Mouse (Mus musculus) CD4-positive, CD25-positive, alpha-beta regulatory T cell, adult 4 months (primary cell): ENCODE results near the gene Med6. TPM values are rescaled to one million over a fixed set of nuclear protein-coding genes. Genes with fewer than 3 reads are reported as not detected.
"Not testable (repeated sequence)": the region's sequence is repeated elsewhere in the genome, so short reads cannot be mapped to it uniquely, and the experiment has no call there.

Experiments
- ATAC-seq: one replicate; pipeline ENCODE4 v1.8.0; 2017
- polyA plus RNA-seq, 2 experiments: library from polyadenylated mRNA; unstranded; fragments of 100-300 nt; shearing (Covaris generic); gene quantifications; one replicate each; pipeline ENCODE4 v1.2.1; 2017

Med6 gene
- polyA plus RNA-seq, 2 experiments from 2014 or later, result 31.1 to 35.2 TPM

DNA sequence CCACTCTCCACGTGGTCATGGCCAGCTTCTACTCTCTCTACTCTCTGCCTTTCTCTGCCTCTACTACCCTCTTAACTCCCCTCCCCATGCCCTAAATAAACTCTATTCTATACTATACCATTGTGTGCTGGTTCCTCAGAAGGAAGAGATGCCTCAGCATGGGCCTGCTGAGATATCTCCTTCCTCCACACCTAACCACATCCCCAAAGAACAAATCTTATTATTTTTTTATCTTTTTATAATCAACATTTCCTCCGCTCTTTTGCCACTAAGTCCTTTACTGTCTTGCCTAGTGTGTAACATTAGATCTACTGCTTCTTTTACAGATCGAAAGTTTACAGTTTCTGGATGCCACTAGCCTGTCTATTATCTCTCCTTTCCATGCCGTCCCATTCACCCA lies 47.6 kb downstream of the Med6 start:
- no peak for ATAC-seq

DNA sequence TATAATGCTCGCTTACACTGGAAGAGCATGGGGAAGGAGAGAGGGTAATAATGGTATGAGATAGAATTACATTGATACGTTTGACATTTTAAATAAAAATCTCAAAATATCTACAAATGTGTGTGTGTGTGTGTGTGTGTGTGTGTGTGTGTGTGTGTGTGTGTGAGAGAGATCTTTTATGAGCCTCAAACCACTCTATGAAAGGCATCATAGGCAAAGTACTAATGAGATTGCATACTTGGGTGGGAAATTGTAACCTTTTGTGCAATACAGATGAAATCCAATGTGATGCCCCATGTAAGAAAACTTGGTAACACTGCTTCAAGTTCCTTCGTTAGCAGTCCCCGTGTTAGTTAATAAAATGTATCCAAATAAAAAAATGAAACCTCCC lies 61.8 kb downstream of the Med6 start:
- peak; percentile 3 for ATAC-seq

DNA sequence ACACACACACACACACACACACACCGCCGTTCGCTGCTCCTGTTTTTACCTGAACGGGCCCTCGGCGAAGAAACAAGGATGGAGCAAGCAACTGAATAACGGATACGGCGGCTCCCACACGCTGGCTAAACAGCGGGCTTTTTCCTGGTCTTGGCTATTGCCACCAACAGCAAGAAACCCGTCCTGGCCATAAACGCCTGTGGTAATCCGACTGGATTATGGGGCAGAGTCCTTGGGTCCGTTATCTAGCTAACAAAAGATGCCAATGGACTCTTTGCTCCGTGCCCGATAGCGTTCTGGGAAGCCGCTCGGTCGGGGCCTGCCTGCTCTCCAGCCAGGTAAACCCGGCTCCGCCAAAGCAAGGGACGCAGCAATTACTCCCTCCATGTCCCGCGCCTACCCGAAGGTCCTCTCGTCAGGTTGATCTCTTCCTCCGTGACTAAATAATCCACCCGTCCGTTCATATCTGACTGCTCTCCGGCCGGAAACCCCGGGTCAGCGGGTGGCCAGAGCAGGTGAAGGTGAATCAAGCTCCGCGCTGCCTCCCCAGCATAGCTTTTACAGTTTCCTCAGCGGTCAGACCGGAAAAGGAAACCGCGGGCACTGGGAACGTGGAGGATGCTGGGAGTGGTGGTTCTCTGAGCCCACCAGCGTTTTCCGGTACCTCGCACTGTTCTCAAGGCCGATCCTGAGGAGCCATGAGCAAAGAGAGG lies 62.3 kb downstream of the Med6 start, which contains the start of the genes Gm20498 and Synj2bp:
TSS of gene Gm20498 (minus strand) at position 590 of the 713 bp plus-strand sequence.
TSS of gene Synj2bp (minus strand) at position 596 of the 713 bp plus-strand sequence.
- peak; percentile 95 for ATAC-seq

DNA sequence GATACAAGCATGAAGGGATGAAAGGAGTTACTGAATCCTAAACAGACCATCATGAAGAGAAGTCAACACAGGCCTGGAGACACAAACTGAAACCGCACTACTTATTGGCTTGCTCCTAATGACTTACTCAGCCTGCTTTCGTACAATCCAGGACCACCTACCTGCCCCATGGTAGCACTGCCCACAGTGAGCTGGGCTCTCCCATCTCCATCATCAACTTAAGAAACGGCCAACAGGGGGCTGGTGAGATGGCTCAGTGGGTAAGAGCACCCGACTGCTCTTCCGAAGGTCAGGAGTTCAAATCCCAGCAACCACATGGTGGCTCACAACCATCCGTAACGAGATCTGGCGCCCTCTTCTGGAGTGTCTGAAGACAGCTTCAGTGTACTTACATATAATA lies 64.2 kb downstream of the Med6 start:
- not testable (repeated sequence) for ATAC-seq

Other genes with a start within 250 kb of the Med6 start
- 1 to 10 TPM in 1 of 2 experiments, under 1 TPM in 1; 0.59 to 1.2 TPM for gene Gm4787, start 215.5 kb downstream of the Med6 start, polyA plus RNA-seq
- 1 to 10 TPM; 1.3 TPM for gene Adam4, start 173.1 kb downstream of the Med6 start, polyA plus RNA-seq
- 100 to 1,000 TPM; 146 to 168 TPM for gene Cox16, start 109.9 kb downstream of the Med6 start, polyA plus RNA-seq
- gene Gm20498, start 62.1 kb downstream of the Med6 start, polyA plus RNA-seq, result 10 to 100 TPM in 1 of 2 experiments, 1 to 10 TPM in 1; 8.0 to 10.4 TPM
- 10 to 100 TPM; 65.3 to 72.5 TPM for gene Synj2bp, start 62.1 kb downstream of the Med6 start, polyA plus RNA-seq
- under 1 TPM in 1 of 2 experiments, not detected in 1; 0.22 TPM for gene Adam21, start 26.5 kb downstream of the Med6 start, polyA plus RNA-seq
- under 1 TPM in 1 of 2 experiments, not detected in 1; 0.22 TPM for gene Ttc9, start 36.2 kb upstream of the Med6 start, polyA plus RNA-seq
- under 1 TPM; 0.19 to 0.22 TPM for gene Map3k9, start 186.2 kb upstream of the Med6 start, polyA plus RNA-seq